Mouse (Mus musculus) lung, adult 2 months (tissue): ENCODE measurements around the gene Izumo1. TPM values are rescaled to one million over a fixed set of nuclear protein-coding genes. Genes with fewer than 3 reads are reported as not detected.

Source experiments
- DNase-seq: peaks from one replicate; pipeline ENCODE4 v3.0.0; 2022
- H3K4me1 ChIP-seq: fragments of 200-500 bp; 2 replicates; pipeline ENCODE4 v1.6.1; 2011; ENCODE audit warnings: low read length; ENCODE audit not compliant: control insufficient read depth, insufficient read depth
- H3K4me3 ChIP-seq: fragments of 200-500 bp; replicated peaks from 2 replicates; pipeline ENCODE3; 2011; ENCODE audit warnings: low read depth, mild to moderate bottlenecking, control low read depth, low read length; ENCODE audit errors: extremely low read depth
- CTCF ChIP-seq: fragments of 200-500 bp; IDR thresholded peaks from 2 replicates; pipeline ENCODE4 v1.5.1; 2011; ENCODE audit warnings: mild to moderate bottlenecking, low read length, control low read depth; ENCODE audit not compliant: insufficient read depth
- POLR2A ChIP-seq: fragments of 200-500 bp; IDR thresholded peaks from 2 replicates; pipeline ENCODE4 v1.6.1; 2011; ENCODE audit warnings: low read depth, mild to moderate bottlenecking, control low read depth, low read length, borderline replicate concordance; ENCODE audit errors: extremely low read depth
- WGBS: fragments of 180-500 bp; shearing (Covaris S2); methylation state at CpG from one replicate; pipeline ENCODE4 v1.1.7; 2018; 5-methylcytosine and 5-hydroxymethylcytosine counted together
- polyA plus RNA-seq: library from polyadenylated mRNA; depleted of rRNA; stranded (reverse); fragments of >200 nt; gene quantifications from 2 replicates; pipeline ENCODE4 v1.2.3, GENCODE M21; 2012

Gene Izumo1
- polyA plus RNA-seq, 1 experiment: 1.7 TPM

- peak; percentile 77 for TF ChIP-seq CTCF
- no peak for TF ChIP-seq POLR2A
- Histone ChIP-seq H3K4me3 (no peak overlapping the region), H3K4me1 (no peaks in the 10 kb centered on the region)
- WGBS: 18% methylated on average over 10 of the region's 10 CpGs
- DNase-seq: peak; percentile 69
These were observed 28.3 kb upstream of the Izumo1 start for GRCm38 (mm10) chr7:45593118-45593815.

- TF ChIP-seq POLR2A (no peak), CTCF (no peak)
- no peak for DNase-seq
- Histone ChIP-seq H3K4me3 (no peak overlapping the region), H3K4me1 (no peaks in the 10 kb centered on the region)
- 86% methylated on average over 4 of the region's 4 CpGs for WGBS
These were observed 26.4 kb upstream of the Izumo1 start for GRCm38 (mm10) chr7:45595176-45595575.

GRCm38 (mm10) chr7:45596107-45596506, 25.5 kb upstream of the Izumo1 start:
- WGBS: 87% methylated on average over 1 of the region's 1 CpGs
- DNase-seq: no peak
- no peak for TF ChIP-seq POLR2A
- Histone ChIP-seq H3K4me1 (no peaks in the 10 kb centered on the region), H3K4me3 (no peak overlapping the region)

- Histone ChIP-seq H3K4me1 (no peaks in the 10 kb centered on the region), H3K4me3 (no peak overlapping the region)
- no peak for TF ChIP-seq POLR2A
- no peak for TF ChIP-seq CTCF
- WGBS: 87% methylated on average over 5 of the region's 5 CpGs
- no peak for DNase-seq
These were observed 24.6 kb upstream of the Izumo1 start for GRCm38 (mm10) chr7:45597013-45597412.

- WGBS: 83% methylated on average over 6 of the region's 6 CpGs
- Histone ChIP-seq H3K4me3 (no peak overlapping the region), H3K4me1 (no peaks in the 10 kb centered on the region)
- no peak for DNase-seq
- TF ChIP-seq CTCF (no peak), POLR2A (no peak)
These were observed 24.1 kb upstream of the Izumo1 start for GRCm38 (mm10) chr7:45597527-45597926.

GRCm38 (mm10) chr7:45598960-45599879, 22.4 kb upstream of the Izumo1 start:
- Histone ChIP-seq H3K4me1 (no peaks in the 10 kb centered on the region), H3K4me3 (no peak overlapping the region)
- TF ChIP-seq CTCF: no peak
- no peak for TF ChIP-seq POLR2A
- DNase-seq: no peak
- 46% methylated on average over 18 of the region's 18 CpGs for WGBS

GRCm38 (mm10) chr7:45605704-45606289, 15.8 kb upstream of the Izumo1 start:
- no peak for DNase-seq
- WGBS: 53% methylated on average over 9 of the region's 9 CpGs
- TF ChIP-seq CTCF: no peak
- TF ChIP-seq POLR2A: no peak
- H3K4me3 ChIP-seq: no peak overlapping the region
- no peaks in the 10 kb centered on the region for H3K4me1 ChIP-seq

- WGBS: 79% methylated on average over 1 of the region's 1 CpGs
- TF ChIP-seq POLR2A (no peak), CTCF (no peak)
- no peak for DNase-seq
These were observed 12.1 kb upstream of the Izumo1 start for GRCm38 (mm10) chr7:45609511-45609910.

GRCm38 (mm10) chr7:45616277-45616676, 5.3 kb upstream of the Izumo1 start:
- TF ChIP-seq POLR2A (no peak), CTCF (no peak)
- 47% methylated on average over 6 of the region's 6 CpGs for WGBS
- Histone ChIP-seq H3K4me1 (no peaks in the 10 kb centered on the region), H3K4me3 (no peak overlapping the region)
- DNase-seq: no peak

More at GRCm38 (mm10) chr7:45609511-45609910, 12.1 kb upstream of the Izumo1 start:
- no peaks in the 10 kb centered on the region for H3K4me1 ChIP-seq
- no peak overlapping the region for H3K4me3 ChIP-seq
